In the genomic region with DNA sequence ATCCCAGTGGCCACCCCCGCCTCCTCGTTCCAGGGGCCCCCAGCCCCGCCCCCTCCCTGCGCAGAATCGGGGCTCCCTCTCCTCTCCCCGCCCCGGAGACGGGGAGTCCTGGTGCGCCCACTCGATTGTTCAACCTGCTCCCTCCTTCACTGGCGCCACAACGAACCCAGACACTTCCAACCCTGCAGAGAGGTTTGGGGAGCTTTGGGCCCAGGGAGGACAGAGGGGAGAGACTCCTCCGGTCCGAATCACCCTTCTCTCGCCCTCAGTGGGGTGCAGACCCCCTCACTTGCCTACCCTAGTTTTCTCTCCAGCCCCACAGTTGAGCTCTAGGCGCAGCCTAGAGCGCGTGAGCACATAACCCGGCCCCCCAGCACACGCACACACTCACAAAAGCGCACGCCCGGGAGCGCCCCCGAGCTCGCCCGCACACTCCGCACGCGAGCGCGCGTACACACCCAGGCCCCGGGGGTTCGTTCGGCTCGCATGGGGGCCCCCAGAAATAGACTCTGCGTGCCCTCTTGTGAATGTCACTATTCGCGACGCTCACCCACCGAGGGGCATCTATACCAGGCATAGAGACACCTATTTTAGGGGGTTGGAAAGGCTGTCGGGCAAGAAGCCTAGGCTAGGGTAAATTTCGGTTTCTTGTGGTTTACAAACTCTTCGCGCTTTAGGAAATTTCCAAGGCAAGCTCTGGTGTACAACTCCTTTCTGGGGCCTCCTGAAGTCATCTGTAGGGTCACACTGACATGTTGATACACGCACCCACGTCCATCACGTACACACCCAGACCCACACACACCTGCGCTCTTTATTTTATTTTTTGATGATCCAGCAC, we compare ENCODE assay signal across 9 mouse cellular contexts. TPM values are rescaled to one million over a fixed set of nuclear protein-coding genes. Genes with fewer than 3 reads are reported as not detected.
A peak's percentile ranks its signal among the peaks of the same experiment; 100 is the strongest.
DNase-seq lines count a peak whose midpoint lies in the region; ATAC-seq and TF ChIP-seq lines count a peak whose summit lies in the region.
"Had no signal": no experiment of that assay in that cellular context is flagged by ENCODE, and none has a peak within 500 bp of the region (broad histone marks: within the 10 kb centered on the region; RNA-seq: fewer than 3 reads in every experiment).

Gene Nrn1 (minus strand): TSS at position 401 of the 841 bp plus-strand sequence.

- no peak for DNase-seq in lung, postnatal 25 days (ENCODE audit: low spot score)
- peak; percentile 69 for DNase-seq in forebrain, embryonic 11.5 days (ENCODE audit: low spot score)
- peak in 1 of 2 experiments; percentile 70 for DNase-seq in layer of hippocampus, adult 18-20 months (ENCODE audit: low spot score in 2 of 2)
- peak; percentile 94 for DNase-seq in midbrain, embryonic 11.5 days (ENCODE audit: low spot score, missing footprints)
- peak; percentile 22 for DNase-seq in stomach, postnatal 0 days (ENCODE audit: low spot score)
- DNase-seq in adrenal gland, postnatal 4 days (ENCODE audit: low spot score in 2 of 2) = no peak

- H3K36me3 ChIP-seq in lung, embryonic 15.5 days = no peaks in the 10 kb centered on the region
- H3K36me3 ChIP-seq in forebrain, embryonic 11.5 days (ENCODE audit: control insufficient read depth, insufficient read depth, low read length) = no peaks in the 10 kb centered on the region
- H3K36me3 ChIP-seq in midbrain, embryonic 11.5 days (ENCODE audit: control insufficient read depth, insufficient read depth, low read length) = no peaks in the 10 kb centered on the region
- no peaks in the 10 kb centered on the region for H3K36me3 ChIP-seq in stomach, postnatal 0 days (ENCODE audit: control insufficient read depth, insufficient read depth, low read length)

- under 1% methylated on average over 50 of the region's 50 CpGs for whole genome bisulfite sequencing in lung, embryonic 15.5 days
- under 1% methylated on average over 50 of the region's 50 CpGs for WGBS in forebrain, embryonic 11.5 days
- WGBS in midbrain, embryonic 11.5 days = under 1% methylated on average over 50 of the region's 50 CpGs
- 2% methylated on average over 50 of the region's 50 CpGs for WGBS in stomach, postnatal 0 days

- H3K4me2 ChIP-seq in lung, embryonic 15.5 days = peak within 1 kb of the TSS; percentile 91
- peak within 1 kb of the TSS; percentile 49 for H3K4me2 ChIP-seq in forebrain, embryonic 11.5 days (ENCODE audit: low read depth, low read length, severe bottlenecking)
- H3K4me2 ChIP-seq in midbrain, embryonic 11.5 days = peak within 1 kb of the TSS; percentile 58
- peak within 1 kb of the TSS; percentile 58 for H3K4me2 ChIP-seq in stomach, postnatal 0 days (replicated peaks; ENCODE audit: low read depth)

- no peak within 1 kb of the TSS for H3K27ac ChIP-seq in lung, embryonic 15.5 days
- H3K27ac ChIP-seq in brown adipose tissue, adult 24 weeks (replicated peaks; ENCODE audit: low read depth, low read length) = no peak within 1 kb of the TSS
- H3K27ac ChIP-seq in forebrain, embryonic 11.5 days (ENCODE audit: low read depth, low read length) = peak within 1 kb of the TSS; percentile 70
- peak within 1 kb of the TSS; percentile 79 for H3K27ac ChIP-seq in midbrain, embryonic 11.5 days (ENCODE audit: low read depth, low read length)
- no peak within 1 kb of the TSS for H3K27ac ChIP-seq in stomach, postnatal 0 days (replicated peaks)

- TF ChIP-seq EP300 in stomach, postnatal 0 days (optimal IDR thresholded peaks at IDR 0.05) = no peak

- no peak within 1 kb of the TSS for H3K9ac ChIP-seq in lung, embryonic 15.5 days
- peak within 1 kb of the TSS; percentile 59 for H3K9ac ChIP-seq in forebrain, embryonic 11.5 days (ENCODE audit: low read length)
- peak within 1 kb of the TSS; percentile 67 for H3K9ac ChIP-seq in midbrain, embryonic 11.5 days (ENCODE audit: low read length)
- no peak within 1 kb of the TSS for H3K9ac ChIP-seq in stomach, postnatal 0 days (ENCODE audit: low read length)

- H3K4me3 ChIP-seq in lung, embryonic 15.5 days = peak within 1 kb of the TSS; percentile 49
- 0 out of 2 replicates have a peak within 1 kb of the TSS, but pooled peaks have one; percentile 29 for H3K4me3 ChIP-seq in brown adipose tissue, adult 24 weeks (ENCODE audit: insufficient read depth, low read depth, low read length)
- H3K4me3 ChIP-seq in forebrain, embryonic 11.5 days (ENCODE audit: low read depth, low read length) = peak within 1 kb of the TSS; percentile 37
- peak within 1 kb of the TSS; percentile 36 for H3K4me3 ChIP-seq in midbrain, embryonic 11.5 days (ENCODE audit: low read depth, low read length)
- H3K4me3 ChIP-seq in stomach, postnatal 0 days (ENCODE audit: low read depth, low read length) = peak within 1 kb of the TSS; percentile 39

- peaks cover 79% of the 10 kb centered on the region for H3K27me3 ChIP-seq in lung, embryonic 15.5 days
- H3K27me3 ChIP-seq in forebrain, embryonic 11.5 days (ENCODE audit: control insufficient read depth, insufficient read depth, low read length) = peaks cover 39% of the 10 kb centered on the region
- H3K27me3 ChIP-seq in midbrain, embryonic 11.5 days (ENCODE audit: control insufficient read depth, insufficient read depth, low read length) = peaks cover 46% of the 10 kb centered on the region
- peaks cover 17% of the 10 kb centered on the region for H3K27me3 ChIP-seq in stomach, postnatal 0 days (ENCODE audit: control insufficient read depth, insufficient read depth, low read length)

- TF ChIP-seq CTCF in stomach, postnatal 0 days (IDR thresholded peaks at IDR 0.05; ENCODE audit: low read depth) = no peak

- H3K4me1 ChIP-seq in lung, embryonic 15.5 days = peaks cover 33% of the 10 kb centered on the region
- H3K4me1 ChIP-seq in brown adipose tissue, adult 24 weeks (ENCODE audit: control insufficient read depth, insufficient read depth, insufficient read length, low read length) = 0 out of 2 replicates have a peak, but pooled peaks cover 2% of the 10 kb centered on the region
- peaks cover 15% of the 10 kb centered on the region for H3K4me1 ChIP-seq in forebrain, embryonic 11.5 days (replicated peaks; ENCODE audit: control insufficient read depth, insufficient read depth, low read length)
- peaks cover 6% of the 10 kb centered on the region; the same call in 1 of the 2 replicates for H3K4me1 ChIP-seq in midbrain, embryonic 11.5 days (ENCODE audit: control insufficient read depth, insufficient read depth, low read length)
- H3K4me1 ChIP-seq in stomach, postnatal 0 days (replicated peaks; ENCODE audit: control insufficient read depth, insufficient read depth) = peaks cover 4% of the 10 kb centered on the region; the same call in 1 of the 2 replicates

- no peaks in the 10 kb centered on the region for H3K9me3 ChIP-seq in lung, embryonic 15.5 days
- no peaks in the 10 kb centered on the region for H3K9me3 ChIP-seq in forebrain, embryonic 11.5 days (ENCODE audit: control insufficient read depth, low read length)
- no peaks in the 10 kb centered on the region for H3K9me3 ChIP-seq in midbrain, embryonic 11.5 days (ENCODE audit: control insufficient read depth, low read length)
- H3K9me3 ChIP-seq in stomach, postnatal 0 days (ENCODE audit: control insufficient read depth, low read length) = no peaks in the 10 kb centered on the region

- no peak for ATAC-seq in lung, embryonic 15.5 days (ENCODE audit: borderline replicate concordance, extremely low read depth, low FRiP score, low TSS enrichment)
- ATAC-seq in forebrain, embryonic 11.5 days (replicated peaks; ENCODE audit: low FRiP score) = no peak
- peak; percentile 8; the same call in 1 of the 2 replicates for ATAC-seq in midbrain, embryonic 11.5 days (ENCODE audit: low FRiP score)
- ATAC-seq in stomach, postnatal 0 days (ENCODE audit: low FRiP score, low TSS enrichment) = peak; percentile 10; the same call in 1 of the 2 replicates

RNA-seq across cellular contexts. Expression of gene Nrn1, which starts in this region (rescaled TPM):
- polyA plus RNA-seq in lung, embryonic 15.5 days (2015; fragmentation: Nextera tagmentation; extraction: Ambion mirVana) = 0.27 and 0.60 TPM in 2 replicates
- polyA plus RNA-seq in brown adipose tissue, adult 24 weeks (2012; ENCODE audit: insufficient read depth, insufficient read length, missing spikeins) = 7.0 and 7.5 TPM in 2 replicates
- 36.6 and 36.7 TPM in 2 replicates for polyA plus RNA-seq in forebrain, embryonic 11.5 days (2014; fragmentation: Nextera tagmentation; extraction: Ambion mirVana)
- total RNA-seq in layer of hippocampus, adult 18-20 months (2021) = 100 to 1,000 TPM; 275 to 283 TPM
- 52.7 and 53.5 TPM in 2 replicates for polyA plus RNA-seq in midbrain, embryonic 11.5 days (2014; fragmentation: Nextera tagmentation; extraction: Ambion mirVana)
- polyA plus RNA-seq in stomach, postnatal 0 days (2015; fragmentation: Nextera tagmentation; extraction: Ambion mirVana) = 1.6 and 1.8 TPM in 2 replicates
- total RNA-seq in adrenal gland, postnatal 4 days (2021) = 10 to 100 TPM in 1 of 2 experiments, 1 to 10 TPM in 1; 3.5 to 17.2 TPM
- total RNA-seq: common myeloid progenitor, adult 5-6 weeks had no signal

Comparison
In these comparisons a context has a peak if more than half of its experiments do, and no peak if none do; other contexts are left out.
1. RNA of gene Nrn1 (total RNA-seq): 275 to 283 TPM in layer of hippocampus, adult 18-20 months; 3.5 to 17.2 TPM in adrenal gland, postnatal 4 days; every median in the first group is over 10 times any median in the second.
2. ATAC-seq: peak in midbrain, embryonic 11.5 days (single experiment) and stomach, postnatal 0 days (single experiment); none in lung, embryonic 15.5 days (single experiment) and forebrain, embryonic 11.5 days (single experiment).
3. H3K27ac ChIP-seq: peak in forebrain, embryonic 11.5 days (single experiment) and midbrain, embryonic 11.5 days (single experiment); none in lung, embryonic 15.5 days (single experiment), brown adipose tissue, adult 24 weeks (single experiment) and stomach, postnatal 0 days (single experiment).
4. H3K9ac ChIP-seq: peak in forebrain, embryonic 11.5 days (single experiment) and midbrain, embryonic 11.5 days (single experiment); none in lung, embryonic 15.5 days (single experiment) and stomach, postnatal 0 days (single experiment).
5. DNase-seq: peak in forebrain, embryonic 11.5 days (single experiment), midbrain, embryonic 11.5 days (single experiment) and stomach, postnatal 0 days (single experiment); none in lung, postnatal 25 days (single experiment) and adrenal gland, postnatal 4 days (0 of 2).
6. Peak in every context shown above with its lines, with median percentiles within 50 percentile points of each other: H3K4me2 ChIP-seq and H3K4me3 ChIP-seq.